Mouse (Mus musculus) heart, postnatal 36 days (tissue): Measurements from ENCODE around the gene Wwtr1. TPM values are rescaled to one million over a fixed set of nuclear protein-coding genes. Genes with fewer than 3 reads are reported as not detected.
A peak's percentile ranks its signal among the peaks of the same experiment; 100 is the strongest.

ENCODE experiments used
- DNase-seq, 2 experiments: peaks; one replicate each; pipeline ENCODE4 v3.0.0; 2021 to 2022
- intact Hi-C: fragments of 180-260 bp; cut with DNase I; formaldehyde crosslinking; loops from one replicate; pipeline ENCODE4 v1.15.1; 2025
- total RNA-seq, 2 experiments: library from RNA; stranded (reverse); gene quantifications; 2 replicates each; pipeline ENCODE4 v1.2.3; 2021

Gene Wwtr1
- total RNA-seq, 2 experiments from 2014 or later, result 56.3 to 58.3 TPM

- DNase-seq, result peak; percentile 40 to 42
- intact Hi-C loops, result loop anchor here (1.0 to 2.0 kb wide), 4 partner anchors 46 to 154 kb away; no protein-coding TSS in a partner anchor
Observed at GRCm38 (mm10) chr3:57470981-57471601, 104.6 kb downstream of the Wwtr1 start.

- peak; percentile 63 to 70 for DNase-seq
- intact Hi-C loops, result loop anchor here (1.0 to 2.0 kb wide), 4 partner anchors 46 to 155 kb away; no protein-coding TSS in a partner anchor
Observed at GRCm38 (mm10) chr3:57470326-57470725, 105.4 kb downstream of the Wwtr1 start.

- no peak for DNase-seq
- intact Hi-C loops, result loop anchor here (10.0 kb wide), 1 partner anchor 265 kb away; the partner anchor contains the start of gene Rnf13
Observed at GRCm38 (mm10) chr3:57469325-57469724, 106.4 kb downstream of the Wwtr1 start.

GRCm38 (mm10) chr3:57466289-57466688 lies 109.4 kb downstream of the Wwtr1 start:
- DNase-seq, result no peak
- intact Hi-C loops, result loop anchor here (1.0 to 10.0 kb wide), 2 partner anchors 159 to 269 kb away; partner anchors contain the start of gene Rnf13

DNA sequence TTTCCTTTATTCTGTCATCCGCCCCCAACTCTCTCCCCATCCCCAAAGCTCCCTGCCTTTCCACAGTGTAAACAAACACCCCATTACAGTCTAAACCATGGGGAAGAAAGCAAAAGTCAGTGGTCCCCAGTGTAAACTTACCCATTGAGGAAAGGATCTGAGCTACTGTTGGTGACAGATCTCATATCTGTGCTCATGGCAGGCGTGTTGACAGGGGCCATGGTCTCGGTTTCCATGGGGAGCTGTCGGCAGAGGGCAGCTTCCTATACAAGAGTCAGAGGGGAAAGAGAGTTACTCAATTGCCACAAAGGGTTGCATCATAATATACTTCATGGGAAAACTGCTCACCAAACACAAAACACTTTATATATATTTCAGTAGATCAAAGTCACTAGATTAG lies 112.4 kb downstream of the Wwtr1 start:
- intact Hi-C loops, result loop anchor here (10.0 kb wide), 1 partner anchor 271 kb away; the partner anchor contains the start of gene Rnf13
- DNase-seq, result no peak

DNA sequence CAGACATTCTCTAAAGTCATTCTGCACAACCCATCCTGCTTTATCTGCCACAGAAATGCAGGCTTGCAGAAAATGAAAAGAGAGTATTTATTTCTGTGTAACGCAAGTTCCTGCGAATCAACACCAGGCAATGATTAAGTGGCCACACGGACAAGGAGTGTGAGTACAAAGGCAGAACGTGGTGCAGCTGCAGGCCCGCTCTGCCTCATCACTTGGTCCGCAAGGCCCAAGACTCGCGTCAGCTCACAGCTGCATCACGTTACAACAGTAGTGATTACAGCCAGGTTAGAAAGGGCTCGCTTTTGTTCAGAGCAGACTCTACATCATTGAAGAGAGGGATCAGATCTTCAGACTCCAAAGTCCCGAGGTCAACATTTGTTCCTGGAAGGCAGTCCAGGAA lies 117.1 kb downstream of the Wwtr1 start:
- intact Hi-C loops, result no loop called here

DNA sequence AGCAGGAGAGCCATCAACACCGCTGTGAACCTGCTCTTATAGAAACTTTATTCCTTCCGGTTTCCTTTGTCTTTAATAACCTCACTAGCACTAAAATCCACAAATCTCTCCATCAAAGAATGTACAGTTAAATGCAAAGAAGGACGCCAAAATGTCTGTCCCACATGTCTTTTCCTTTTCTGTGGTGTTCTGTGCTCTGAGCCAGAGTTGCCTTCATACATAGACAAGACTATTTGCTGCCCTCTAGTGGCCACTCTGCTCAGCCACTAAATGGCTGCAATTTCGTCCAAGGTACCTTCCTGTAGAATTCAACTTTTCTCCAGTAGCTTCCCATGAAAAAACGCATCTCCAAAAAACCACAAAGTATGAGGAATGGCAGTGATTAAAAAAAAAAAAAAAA lies 127.3 kb downstream of the Wwtr1 start:
- DNase-seq, result peak; percentile 67 to 70
- intact Hi-C loops, result loop anchor here (1.0 to 2.0 kb wide), 3 partner anchors 120 to 181 kb away; no protein-coding TSS in a partner anchor

More for the DNA sequence above, 117.1 kb downstream of the Wwtr1 start:
- no peak for DNase-seq

GRCm38 (mm10) chr3:57447889-57448288 lies 127.8 kb downstream of the Wwtr1 start:
- intact Hi-C loops, result loop anchor here (1.0 to 2.0 kb wide), 3 partner anchors 119 to 181 kb away; no protein-coding TSS in a partner anchor
- no peak for DNase-seq

DNA sequence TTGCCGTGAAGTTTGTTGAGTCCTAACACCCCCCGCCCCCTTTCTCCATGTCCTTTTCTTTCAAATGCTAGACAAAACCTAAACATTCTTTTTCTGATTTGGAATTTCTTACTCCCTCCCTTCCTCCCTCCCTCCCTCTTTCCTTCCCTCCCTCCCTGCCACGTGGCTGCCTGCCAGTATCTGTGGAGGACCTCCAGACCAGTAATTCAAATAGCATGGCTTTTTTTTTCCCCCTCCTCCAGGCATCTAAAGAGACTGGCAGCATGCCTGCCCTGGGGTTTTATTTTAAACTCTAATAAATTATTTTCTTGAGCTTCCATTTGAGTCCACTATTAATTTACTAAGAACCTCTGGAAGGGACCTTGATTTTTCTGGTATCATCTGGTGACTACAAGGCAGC lies 130.0 kb downstream of the Wwtr1 start:
- peak in 1 of 2 experiments; percentile 24 for DNase-seq
- intact Hi-C loops, result no loop called here

GRCm38 (mm10) chr3:57440956-57441355 lies 134.8 kb downstream of the Wwtr1 start:
- intact Hi-C loops, result no loop called here
- no peak for DNase-seq

DNA sequence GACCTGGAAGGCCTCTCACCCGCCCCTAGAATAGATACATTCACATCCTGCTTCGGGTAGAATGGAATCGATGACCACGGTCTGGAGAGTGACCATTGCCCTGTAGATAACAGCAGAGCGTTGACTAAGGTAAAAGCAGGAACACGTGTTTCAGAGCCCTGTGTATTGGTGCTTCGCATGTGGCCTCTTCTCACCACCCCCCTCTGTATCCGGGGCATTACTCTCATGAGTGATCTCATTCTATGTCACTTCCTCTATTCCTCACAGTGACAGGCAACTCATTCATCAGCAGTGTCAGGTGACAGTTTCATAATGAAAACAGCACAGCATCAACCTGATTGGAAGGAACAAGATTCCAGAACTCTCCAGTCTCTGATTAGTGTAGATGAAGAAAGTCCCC lies 140.3 kb downstream of the Wwtr1 start:
- intact Hi-C loops, result no loop called here
- DNase-seq, result no peak

DNA sequence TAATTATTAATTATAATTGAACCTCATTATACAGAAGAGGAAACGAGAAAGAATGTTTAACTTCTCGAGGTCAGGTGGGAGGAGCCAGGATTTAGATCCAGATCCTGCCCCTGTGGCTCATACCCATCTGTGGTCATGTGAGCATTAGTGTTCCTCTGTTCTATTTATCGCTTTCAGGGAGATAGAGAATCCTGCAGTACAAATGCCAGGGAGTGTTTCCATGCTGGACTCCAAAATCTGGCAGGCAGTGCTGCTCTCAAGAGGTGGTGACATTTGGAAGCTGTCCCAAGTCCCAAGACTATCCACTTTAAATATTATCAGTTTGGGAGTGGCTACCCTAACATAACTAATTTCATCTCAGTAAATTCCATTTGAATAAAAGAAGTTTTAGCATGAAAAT lies 144.0 kb downstream of the Wwtr1 start:
- intact Hi-C loops, result no loop called here
- peak; percentile 25 to 34 for DNase-seq

DNA sequence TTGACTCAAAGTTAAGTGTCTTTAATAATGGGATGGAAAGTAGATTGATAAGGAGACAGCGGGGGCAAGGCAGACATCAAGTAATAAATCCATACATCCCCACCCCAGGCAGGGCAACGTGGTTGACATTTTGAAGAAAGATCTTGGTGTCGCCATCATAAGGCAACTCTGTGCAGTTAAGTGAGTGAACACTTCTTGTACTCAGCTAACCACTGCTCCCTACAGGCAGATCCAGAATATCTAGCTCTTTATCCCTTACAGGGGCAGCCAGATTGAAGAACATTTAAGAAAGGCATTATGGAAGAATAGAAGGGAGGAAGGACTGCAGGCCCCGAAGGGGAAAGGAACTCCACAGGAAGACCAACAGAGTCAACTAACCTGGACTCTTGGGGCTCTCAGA lies 146.2 kb downstream of the Wwtr1 start:
- intact Hi-C loops, result loop anchor here (1.0 to 5.0 kb wide), 3 partner anchors 42 to 161 kb away; no protein-coding TSS in a partner anchor
- peak; percentile 15 to 18 for DNase-seq

GRCm38 (mm10) chr3:57428682-57429464 lies 146.8 kb downstream of the Wwtr1 start:
- intact Hi-C loops, result loop anchor here (1.0 to 5.0 kb wide), 3 partner anchors 42 to 161 kb away; no protein-coding TSS in a partner anchor
- DNase-seq, result no peak

DNA sequence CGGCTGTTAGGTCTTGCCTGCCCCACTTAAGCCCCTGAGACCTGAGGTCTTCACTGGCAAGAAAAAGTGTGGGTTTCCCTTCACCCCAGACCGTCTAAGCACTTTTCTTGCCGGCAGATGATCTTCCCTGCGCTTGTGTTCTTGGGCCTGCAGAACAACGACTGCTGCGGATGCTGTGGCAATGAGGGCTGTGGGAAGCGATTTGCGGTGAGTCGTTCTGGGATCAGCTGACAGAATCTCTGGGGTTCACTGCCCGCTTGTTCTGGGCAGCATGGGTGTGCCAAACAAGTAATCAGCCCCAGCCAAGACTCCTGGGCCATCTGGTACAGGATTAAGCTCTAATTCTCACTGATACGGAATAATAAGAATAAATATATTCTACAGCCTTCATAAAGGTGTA lies 149.4 kb downstream of the Wwtr1 start:
- intact Hi-C loops, result loop anchor here (5.0 kb wide), 1 partner anchor 39 kb away; no protein-coding TSS in a partner anchor

GRCm38 (mm10) chr3:57425089-57425730 lies 150.5 kb downstream of the Wwtr1 start, which contains the start of gene Tm4sf4:
TSS of gene Tm4sf4 (plus strand) at chr3:57425314.
- intact Hi-C loops, result loop anchor here (5.0 kb wide), 1 partner anchor 38 kb away; no protein-coding TSS in a partner anchor
- no peak for DNase-seq

More for the DNA sequence above, 149.4 kb downstream of the Wwtr1 start:
- DNase-seq, result no peak

DNA sequence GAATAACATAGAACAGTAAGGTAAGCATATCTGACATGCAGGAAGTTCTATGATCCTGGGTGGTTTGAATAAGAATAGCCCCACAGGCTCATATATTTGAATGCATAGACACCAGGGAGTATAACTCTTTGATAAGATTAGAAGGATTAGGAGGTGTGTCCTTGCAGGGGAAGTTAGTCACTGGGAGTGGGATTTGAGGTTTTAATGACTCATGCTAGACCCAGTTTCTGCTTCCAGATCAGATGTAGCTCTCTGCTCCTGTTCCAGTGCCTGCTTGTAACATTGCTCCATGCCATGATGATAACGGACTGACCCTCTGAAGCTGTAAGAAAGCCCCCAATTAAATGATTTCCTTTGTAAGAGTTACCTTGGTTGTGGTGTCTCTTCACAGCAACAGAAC lies 155.1 kb downstream of the Wwtr1 start:
- DNase-seq, result no peak
- intact Hi-C loops, result no loop called here

- intact Hi-C loops, result no loop called here
- no peak for DNase-seq
Observed at GRCm38 (mm10) chr3:57420233-57420632, 155.5 kb downstream of the Wwtr1 start.

DNA sequence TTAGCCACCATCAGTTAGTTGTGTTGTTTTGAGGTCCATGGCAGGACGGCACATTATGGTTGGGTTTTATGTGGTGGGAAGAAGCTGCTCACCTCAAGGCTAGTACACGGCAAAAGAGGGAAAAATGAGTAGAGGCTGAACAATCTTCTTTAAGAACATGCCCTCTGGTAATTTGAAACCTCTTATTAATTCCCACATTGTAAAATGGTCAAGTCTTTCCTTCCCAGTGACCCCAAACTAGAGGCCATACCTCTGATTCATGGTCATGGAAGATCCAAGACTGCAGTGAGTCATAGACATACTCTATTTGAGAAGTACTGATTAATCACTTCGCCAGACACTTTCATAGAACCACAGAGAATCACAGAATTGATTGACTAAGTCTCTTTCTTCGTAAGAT lies 164.2 kb downstream of the Wwtr1 start:
- no peak for DNase-seq
- intact Hi-C loops, result no loop called here
